Mouse (Mus musculus) forebrain, embryonic 13.5 days (tissue): ENCODE measurements around the gene Rpl21. TPM values are rescaled to one million over a fixed set of nuclear protein-coding genes. Genes with fewer than 3 reads are reported as not detected.
A peak's percentile ranks its signal among the peaks of the same experiment; 100 is the strongest.

Experiments used
- ATAC-seq: fragments of 200-750 bp; cut with Nextera tagmentation; 2 replicates; pipeline ENCODE4 v1.8.0; 2017
- H3K27ac ChIP-seq: fragments of 300-500 bp; sonication (generic); 2 replicates; pipeline ENCODE4 v1.5.1; 2015; ENCODE audit warnings: inconsistent platforms, mild to moderate bottlenecking, moderate library complexity
- H3K27me3 ChIP-seq: fragments of 300-500 bp; sonication (generic); 2 replicates; pipeline ENCODE4 v1.6.1; 2015; ENCODE audit warnings: mild to moderate bottlenecking, inconsistent platforms
- H3K36me3 ChIP-seq: fragments of 300-500 bp; sonication (generic); 2 replicates; pipeline ENCODE4 v1.6.1; 2015; ENCODE audit warnings: mild to moderate bottlenecking, inconsistent platforms; ENCODE audit not compliant: poor library complexity, severe bottlenecking
- H3K4me1 ChIP-seq: fragments of 300-500 bp; sonication (generic); 2 replicates; pipeline ENCODE4 v1.6.1; 2015; ENCODE audit warnings: inconsistent platforms
- H3K4me2 ChIP-seq: fragments of 300-500 bp; sonication (generic); 2 replicates; pipeline ENCODE4 v1.6.1; 2015; ENCODE audit warnings: inconsistent platforms, mild to moderate bottlenecking, moderate library complexity
- H3K4me3 ChIP-seq: fragments of 300-500 bp; sonication (generic); 2 replicates; pipeline ENCODE4 v1.5.1; 2015; ENCODE audit warnings: mild to moderate bottlenecking, inconsistent platforms
- H3K9ac ChIP-seq: fragments of 300-500 bp; sonication (generic); 2 replicates; pipeline ENCODE4 v1.6.1; 2015; ENCODE audit warnings: mild to moderate bottlenecking, inconsistent platforms
- H3K9me3 ChIP-seq: fragments of 300-500 bp; sonication (generic); replicated peaks from 2 replicates; pipeline ENCODE4 v1.6.1; 2016; ENCODE audit warnings: inconsistent platforms
- WGBS: fragments of 180-500 bp; shearing (Covaris S2); methylation state at CpG from one replicate; pipeline ENCODE4 v1.1.7; 2015; 5-methylcytosine and 5-hydroxymethylcytosine counted together
- polyA plus RNA-seq: library from polyadenylated mRNA; unstranded; fragments of >200 nt; fragmentation: Nextera tagmentation; extraction: Ambion mirVana; gene quantifications from 2 replicates; pipeline ENCODE4 v1.2.1, GENCODE M21; 2015

The Rpl21 gene
- polyA plus RNA-seq, result 427 and 455 TPM in 2 replicates

- peak; percentile 99 for ATAC-seq
Observed at GRCm38 (mm10) chr5:146832769-146833448, at the start of gene Rpl21. TSS of gene Rpl21 (plus strand) at chr5:146832890.

GRCm38 (mm10) chr5:146783300-146783699 lies 49.4 kb upstream of the Rpl21 start:
- no peak overlapping the region for H3K4me2 ChIP-seq
- no peak for ATAC-seq
- H3K4me3 ChIP-seq, result no peak overlapping the region
- 89% methylated on average over 10 of the region's 10 CpGs for WGBS
- H3K9me3 ChIP-seq, result no peaks in the 10 kb centered on the region
- peaks cover 3% of the 10 kb centered on the region; the same call in 1 of the 2 replicates for H3K4me1 ChIP-seq
- no peak overlapping the region for H3K27ac ChIP-seq
- H3K9ac ChIP-seq, result no peak overlapping the region
- no peaks in the 10 kb centered on the region for H3K27me3 ChIP-seq
- no peaks in the 10 kb centered on the region for H3K36me3 ChIP-seq

More at GRCm38 (mm10) chr5:146832769-146833448, at the start of gene Rpl21:
- peaks cover 18% of the 10 kb centered on the region for H3K4me1 ChIP-seq
- no peaks in the 10 kb centered on the region for H3K27me3 ChIP-seq
- WGBS, result under 1% methylated on average over 60 of the region's 60 CpGs
- H3K4me3 ChIP-seq, result peak within 1 kb of the TSS; percentile 87
- peak within 1 kb of the TSS; percentile 82 for H3K4me2 ChIP-seq
- H3K36me3 ChIP-seq, result peaks cover 38% of the 10 kb centered on the region
- peak within 1 kb of the TSS; percentile 96 for H3K9ac ChIP-seq
- H3K27ac ChIP-seq, result peak within 1 kb of the TSS; percentile 81
- H3K9me3 ChIP-seq, result no peaks in the 10 kb centered on the region

- Histone ChIP-seq H3K9ac (no peak overlapping the region), H3K4me2 (no peak overlapping the region), H3K36me3 (no peaks in the 10 kb centered on the region), H3K27me3 (no peaks in the 10 kb centered on the region), H3K9me3 (no peaks in the 10 kb centered on the region), H3K4me1 (peaks cover 3% of the 10 kb centered on the region; the same call in 1 of the 2 replicates), H3K4me3 (no peak overlapping the region), H3K27ac (no peak overlapping the region)
- no peak for ATAC-seq
- WGBS, result 95% methylated on average over 10 of the region's 10 CpGs
Observed at GRCm38 (mm10) chr5:146783891-146784290, 48.8 kb upstream of the Rpl21 start.

- Histone ChIP-seq H3K36me3 (no peaks in the 10 kb centered on the region), H3K27ac (no peak overlapping the region), H3K4me3 (no peak overlapping the region), H3K4me1 (peaks cover 7% of the 10 kb centered on the region; the same call in 1 of the 2 replicates), H3K9me3 (no peaks in the 10 kb centered on the region), H3K9ac (no peak overlapping the region), H3K27me3 (no peaks in the 10 kb centered on the region), H3K4me2 (no peak overlapping the region)
- ATAC-seq, result no peak
- 87% methylated on average over 8 of the region's 8 CpGs for WGBS
Observed at GRCm38 (mm10) chr5:146786123-146786522, 46.6 kb upstream of the Rpl21 start.

- ATAC-seq, result no peak
- Histone ChIP-seq H3K27me3 (no peaks in the 10 kb centered on the region), H3K9ac (no peak overlapping the region), H3K4me1 (peaks cover 35% of the 10 kb centered on the region), H3K4me2 (no peak overlapping the region), H3K9me3 (no peaks in the 10 kb centered on the region), H3K27ac (no peak overlapping the region), H3K4me3 (no peak overlapping the region), H3K36me3 (no peaks in the 10 kb centered on the region)
- WGBS, result 79% methylated on average over 9 of the region's 9 CpGs
Observed at GRCm38 (mm10) chr5:146789413-146789812, 43.3 kb upstream of the Rpl21 start.

GRCm38 (mm10) chr5:146790944-146791343 lies 41.7 kb upstream of the Rpl21 start:
- H3K9ac ChIP-seq, result no peak overlapping the region; the same call in 1 of the 2 replicates
- H3K9me3 ChIP-seq, result no peaks in the 10 kb centered on the region
- no peaks in the 10 kb centered on the region for H3K27me3 ChIP-seq
- no peak overlapping the region for H3K4me3 ChIP-seq
- H3K4me2 ChIP-seq, result no peak overlapping the region
- WGBS, result 80% methylated on average over 8 of the region's 8 CpGs
- H3K4me1 ChIP-seq, result peaks cover 35% of the 10 kb centered on the region
- H3K36me3 ChIP-seq, result no peaks in the 10 kb centered on the region
- no peak for ATAC-seq
- H3K27ac ChIP-seq, result no peak overlapping the region; the same call in 1 of the 2 replicates

- Histone ChIP-seq H3K36me3 (no peaks in the 10 kb centered on the region), H3K27ac (no peak overlapping the region), H3K9ac (no peak overlapping the region), H3K4me1 (peaks cover 35% of the 10 kb centered on the region), H3K4me2 (no peak overlapping the region), H3K27me3 (no peaks in the 10 kb centered on the region), H3K9me3 (no peaks in the 10 kb centered on the region), H3K4me3 (no peak overlapping the region)
- no peak for ATAC-seq
- 84% methylated on average over 7 of the region's 7 CpGs for WGBS
Observed at GRCm38 (mm10) chr5:146792140-146792791, 40.4 kb upstream of the Rpl21 start.

- H3K9ac ChIP-seq, result peak overlapping the region; percentile 93
- peak overlapping the region; percentile 91 for H3K27ac ChIP-seq
- no peaks in the 10 kb centered on the region for H3K9me3 ChIP-seq
- no peaks in the 10 kb centered on the region for H3K36me3 ChIP-seq
- H3K4me2 ChIP-seq, result peak overlapping the region; percentile 80
- ATAC-seq, result no peak
- 6% methylated on average over 18 of the region's 18 CpGs for WGBS
- H3K4me3 ChIP-seq, result peak overlapping the region; percentile 96
- no peaks in the 10 kb centered on the region for H3K27me3 ChIP-seq
- peaks cover 35% of the 10 kb centered on the region for H3K4me1 ChIP-seq
Observed at GRCm38 (mm10) chr5:146793630-146794083, 39.0 kb upstream of the Rpl21 start.

GRCm38 (mm10) chr5:146794084-146794852 lies 38.4 kb upstream of the Rpl21 start:
- Histone ChIP-seq H3K36me3 (no peaks in the 10 kb centered on the region), H3K27ac (peak overlapping the region; percentile 91), H3K4me3 (peak overlapping the region; percentile 96), H3K9ac (peak overlapping the region; percentile 93), H3K4me2 (peak overlapping the region; percentile 80), H3K4me1 (peaks cover 35% of the 10 kb centered on the region), H3K27me3 (no peaks in the 10 kb centered on the region), H3K9me3 (no peaks in the 10 kb centered on the region)
- WGBS, result 1% methylated on average over 75 of the region's 83 CpGs
- peak; percentile 65 for ATAC-seq

- Histone ChIP-seq H3K27ac (peak within 1 kb of the TSS; percentile 91), H3K4me1 (peaks cover 35% of the 10 kb centered on the region), H3K27me3 (no peaks in the 10 kb centered on the region), H3K4me3 (peak within 1 kb of the TSS; percentile 96), H3K36me3 (no peaks in the 10 kb centered on the region), H3K4me2 (peak within 1 kb of the TSS; percentile 80), H3K9ac (peak within 1 kb of the TSS; percentile 93), H3K9me3 (no peaks in the 10 kb centered on the region)
- WGBS, result under 1% methylated on average over 19 of the region's 51 CpGs
- ATAC-seq, result peak; percentile 98
Observed at GRCm38 (mm10) chr5:146794853-146795252, 37.8 kb upstream of the Rpl21 start, which contains the start of gene Usp12. TSS of gene Usp12 (minus strand) at chr5:146795006.

- Histone ChIP-seq H3K36me3 (no peaks in the 10 kb centered on the region), H3K27ac (no peak overlapping the region), H3K9ac (no peak overlapping the region), H3K4me3 (no peak overlapping the region), H3K4me2 (no peak overlapping the region), H3K9me3 (no peaks in the 10 kb centered on the region), H3K27me3 (no peaks in the 10 kb centered on the region), H3K4me1 (peaks cover 32% of the 10 kb centered on the region)
- WGBS, result 67% methylated on average over 13 of the region's 13 CpGs
- ATAC-seq, result no peak
Observed at GRCm38 (mm10) chr5:146795728-146796127, 37.0 kb upstream of the Rpl21 start.

- Histone ChIP-seq H3K27me3 (no peaks in the 10 kb centered on the region), H3K4me2 (no peak overlapping the region), H3K4me1 (peaks cover 10% of the 10 kb centered on the region), H3K9me3 (no peaks in the 10 kb centered on the region; the same call in 1 of the 2 replicates), H3K27ac (no peak overlapping the region), H3K9ac (no peak overlapping the region), H3K4me3 (no peak overlapping the region), H3K36me3 (no peaks in the 10 kb centered on the region)
- no peak for ATAC-seq
- 64% methylated on average over 9 of the region's 9 CpGs for WGBS
Observed at GRCm38 (mm10) chr5:146798031-146798430, 34.7 kb upstream of the Rpl21 start.
